ENCODE assay signal across 10 mouse cellular contexts in genomic region chr7:142596211-142596610, GRCm38 (mm10).
"Had no signal": no experiment of that assay in that cellular context is flagged by ENCODE, and none has a peak within 500 bp of the region (broad histone marks: within the 10 kb centered on the region; RNA-seq: fewer than 3 reads in every experiment).

No protein-coding gene starts in this region.

- DNase-seq: liver; liver, embryonic 13.5 days; liver, postnatal 0 days; right cerebral cortex, adult 18-20 months; right cerebral cortex, postnatal 25 days; thymus, postnatal 36 days had no signal

- ATAC-seq: intestine, embryonic 16.5 days; liver, postnatal 0 days; midbrain, embryonic 13.5 days had no signal

- H3K9ac ChIP-seq: hindbrain, embryonic 15.5 days; liver, embryonic 13.5 days; liver, postnatal 0 days; lung, embryonic 15.5 days; midbrain, embryonic 13.5 days had no signal

- H3K36me3 ChIP-seq: hindbrain, embryonic 15.5 days; liver, embryonic 13.5 days; lung, embryonic 15.5 days; midbrain, embryonic 13.5 days had no signal

- H3K27me3 ChIP-seq: hindbrain, embryonic 15.5 days; liver, embryonic 13.5 days; lung, embryonic 15.5 days; midbrain, embryonic 13.5 days had no signal

- H3K4me3 ChIP-seq: hindbrain, embryonic 15.5 days; liver, embryonic 13.5 days; lung, embryonic 15.5 days; midbrain, embryonic 13.5 days had no signal

- H3K4me1 ChIP-seq: hindbrain, embryonic 15.5 days; liver, embryonic 13.5 days had no signal

- H3K27ac ChIP-seq: hindbrain, embryonic 15.5 days; liver, embryonic 13.5 days; lung, embryonic 15.5 days; midbrain, embryonic 13.5 days had no signal

- H3K9me3 ChIP-seq: hindbrain, embryonic 15.5 days; liver, embryonic 13.5 days; lung, embryonic 15.5 days; midbrain, embryonic 13.5 days had no signal

- H3K4me2 ChIP-seq: hindbrain, embryonic 15.5 days; liver, embryonic 13.5 days; lung, embryonic 15.5 days; midbrain, embryonic 13.5 days had no signal
